Mouse (Mus musculus) limb, embryonic 12.5 days (tissue): ENCODE measurements at regions not wholly inside any gene's neighbourhood (a gene's known extent, or its start where the extent isn't known, plus 50 kb on each side); places are given as distances from the start of the nearest gene placed in this dataset.
A peak's percentile ranks its signal among the peaks of the same experiment; 100 is the strongest.

Source experiments
- ATAC-seq: fragments of 200-750 bp; cut with Nextera tagmentation; 2 replicates; pipeline ENCODE4 v1.8.0; 2017; ENCODE audit warnings: low read depth, moderate TSS enrichment; ENCODE audit not compliant: insufficient number of reproducible peaks, insufficient read depth, low FRiP score, low TSS enrichment
- H3K27ac ChIP-seq: fragments of 300-500 bp; sonication (generic); 2 replicates; pipeline ENCODE4 v1.5.1; 2016; ENCODE audit warnings: mild to moderate bottlenecking, moderate library complexity
- H3K27me3 ChIP-seq: fragments of 300-500 bp; sonication (generic); 2 replicates; pipeline ENCODE4 v1.6.1; 2016; ENCODE audit warnings: mild to moderate bottlenecking, moderate library complexity
- H3K36me3 ChIP-seq: fragments of 300-500 bp; sonication (generic); 2 replicates; pipeline ENCODE4 v1.6.1; 2016; ENCODE audit warnings: mild to moderate bottlenecking, moderate library complexity
- H3K4me1 ChIP-seq: fragments of 300-500 bp; sonication (generic); replicated peaks from 2 replicates; pipeline ENCODE4 v1.6.1; 2016
- H3K4me2 ChIP-seq: fragments of 300-500 bp; sonication (generic); 2 replicates; pipeline ENCODE4 v1.6.1; 2016; ENCODE audit warnings: mild to moderate bottlenecking, moderate library complexity
- H3K4me3 ChIP-seq: fragments of 300-500 bp; sonication (generic); replicated peaks from 2 replicates; pipeline ENCODE4 v1.5.1; 2016; ENCODE audit warnings: mild to moderate bottlenecking
- H3K9ac ChIP-seq: fragments of 300-500 bp; sonication (generic); replicated peaks from 2 replicates; pipeline ENCODE4 v1.6.1; 2016; ENCODE audit warnings: mild to moderate bottlenecking, moderate library complexity
- H3K9me3 ChIP-seq: fragments of 300-500 bp; sonication (generic); 2 replicates; pipeline ENCODE4 v1.6.1; 2016; ENCODE audit warnings: mild to moderate bottlenecking, moderate library complexity
- WGBS: fragments of 180-500 bp; shearing (Covaris S2); methylation state at CpG from one replicate; pipeline ENCODE4 v1.1.7; 2016; 5-methylcytosine and 5-hydroxymethylcytosine counted together

- Histone ChIP-seq H3K4me1 (no peaks in the 10 kb centered on the region), H3K27ac (no peak overlapping the region), H3K9ac (no peak overlapping the region), H3K4me3 (no peak overlapping the region), H3K27me3 (no peaks in the 10 kb centered on the region), H3K4me2 (no peak overlapping the region), H3K36me3 (no peaks in the 10 kb centered on the region), H3K9me3 (no peaks in the 10 kb centered on the region)
- no peak for ATAC-seq
- 85% methylated on average over 8 of the region's 8 CpGs for WGBS
Measured at GRCm38 (mm10) chr13:70134544-70134943, 332.3 kb downstream of the Med10 start.

GRCm38 (mm10) chr13:70136209-70136608 lies 334.0 kb downstream of the Med10 start:
- H3K27ac ChIP-seq, result no peak overlapping the region
- no peak for ATAC-seq
- H3K36me3 ChIP-seq, result no peaks in the 10 kb centered on the region
- H3K27me3 ChIP-seq, result no peaks in the 10 kb centered on the region
- H3K4me1 ChIP-seq, result no peaks in the 10 kb centered on the region
- WGBS, result 79% methylated on average over 1 of the region's 1 CpGs
- H3K9me3 ChIP-seq, result no peaks in the 10 kb centered on the region
- H3K4me2 ChIP-seq, result no peak overlapping the region
- no peak overlapping the region for H3K9ac ChIP-seq
- no peak overlapping the region for H3K4me3 ChIP-seq

- Histone ChIP-seq H3K4me1 (peaks cover under 1% of the 10 kb centered on the region), H3K4me3 (no peak overlapping the region), H3K4me2 (no peak overlapping the region), H3K9ac (no peak overlapping the region), H3K27ac (no peak overlapping the region), H3K9me3 (no peaks in the 10 kb centered on the region), H3K27me3 (no peaks in the 10 kb centered on the region), H3K36me3 (no peaks in the 10 kb centered on the region)
- no peak for ATAC-seq
- 74% methylated on average over 4 of the region's 4 CpGs for WGBS
Measured at GRCm38 (mm10) chr13:70144461-70144860, 342.3 kb downstream of the Med10 start.

- Histone ChIP-seq H3K36me3 (no peaks in the 10 kb centered on the region), H3K9ac (no peak overlapping the region), H3K27me3 (no peaks in the 10 kb centered on the region), H3K4me3 (no peak overlapping the region), H3K9me3 (no peaks in the 10 kb centered on the region), H3K4me2 (no peak overlapping the region), H3K4me1 (peaks cover 10% of the 10 kb centered on the region), H3K27ac (no peak overlapping the region)
- WGBS, result 72% methylated on average over 6 of the region's 6 CpGs
- ATAC-seq, result no peak
Measured at GRCm38 (mm10) chr13:70145466-70145865, 343.3 kb downstream of the Med10 start.

- Histone ChIP-seq H3K27me3 (no peaks in the 10 kb centered on the region), H3K36me3 (no peaks in the 10 kb centered on the region), H3K4me2 (peak overlapping the region; percentile 20; the same call in 1 of the 2 replicates), H3K9me3 (no peaks in the 10 kb centered on the region), H3K4me1 (peaks cover 12% of the 10 kb centered on the region), H3K27ac (no peak overlapping the region), H3K9ac (no peak overlapping the region), H3K4me3 (no peak overlapping the region)
- 34% methylated on average over 8 of the region's 8 CpGs for WGBS
- no peak for ATAC-seq
Measured at GRCm38 (mm10) chr13:70149041-70149898, 347.1 kb downstream of the Med10 start.

GRCm38 (mm10) chr13:70149899-70150184 lies 347.6 kb downstream of the Med10 start:
- H3K27ac ChIP-seq, result no peak overlapping the region
- peaks cover 12% of the 10 kb centered on the region for H3K4me1 ChIP-seq
- no peaks in the 10 kb centered on the region for H3K27me3 ChIP-seq
- peak overlapping the region; percentile 20 for H3K4me2 ChIP-seq
- ATAC-seq, result no peak
- no peaks in the 10 kb centered on the region for H3K36me3 ChIP-seq
- 23% methylated on average over 10 of the region's 10 CpGs for WGBS
- no peak overlapping the region for H3K9ac ChIP-seq
- H3K4me3 ChIP-seq, result no peak overlapping the region
- no peaks in the 10 kb centered on the region for H3K9me3 ChIP-seq

GRCm38 (mm10) chr13:70153062-70153461 lies 350.9 kb downstream of the Med10 start:
- ATAC-seq, result no peak
- Histone ChIP-seq H3K9me3 (no peaks in the 10 kb centered on the region), H3K27ac (no peak overlapping the region), H3K4me1 (peaks cover 12% of the 10 kb centered on the region), H3K9ac (no peak overlapping the region), H3K36me3 (no peaks in the 10 kb centered on the region), H3K27me3 (no peaks in the 10 kb centered on the region), H3K4me2 (no peak overlapping the region), H3K4me3 (no peak overlapping the region)
- 84% methylated on average over 8 of the region's 8 CpGs for WGBS

- WGBS, result 70% methylated on average over 5 of the region's 5 CpGs
- H3K4me2 ChIP-seq, result no peak overlapping the region
- no peak overlapping the region for H3K4me3 ChIP-seq
- no peaks in the 10 kb centered on the region for H3K36me3 ChIP-seq
- H3K9ac ChIP-seq, result no peak overlapping the region
- no peaks in the 10 kb centered on the region for H3K9me3 ChIP-seq
- 0 out of 2 replicates have a peak, but pooled peaks cover 7% of the 10 kb centered on the region for H3K4me1 ChIP-seq
- no peak overlapping the region for H3K27ac ChIP-seq
- ATAC-seq, result no peak
- no peaks in the 10 kb centered on the region for H3K27me3 ChIP-seq
Measured at GRCm38 (mm10) chr13:70155596-70155995, 353.4 kb downstream of the Med10 start.

GRCm38 (mm10) chr13:70156975-70157588 lies 354.9 kb downstream of the Med10 start:
- Histone ChIP-seq H3K27ac (no peak overlapping the region), H3K9me3 (no peaks in the 10 kb centered on the region), H3K36me3 (no peaks in the 10 kb centered on the region), H3K4me2 (no peak overlapping the region), H3K9ac (no peak overlapping the region), H3K27me3 (no peaks in the 10 kb centered on the region), H3K4me1 (0 out of 2 replicates have a peak, but pooled peaks cover 9% of the 10 kb centered on the region), H3K4me3 (no peak overlapping the region)
- ATAC-seq, result no peak
- 91% methylated on average over 8 of the region's 8 CpGs for WGBS

- Histone ChIP-seq H3K4me3 (no peak overlapping the region), H3K9ac (no peak overlapping the region), H3K4me1 (0 out of 2 replicates have a peak, but pooled peaks cover 9% of the 10 kb centered on the region), H3K27me3 (no peaks in the 10 kb centered on the region), H3K9me3 (no peaks in the 10 kb centered on the region), H3K27ac (no peak overlapping the region), H3K36me3 (no peaks in the 10 kb centered on the region), H3K4me2 (no peak overlapping the region)
- 95% methylated on average over 3 of the region's 3 CpGs for WGBS
- no peak for ATAC-seq
Measured at GRCm38 (mm10) chr13:70159065-70159464, 356.9 kb downstream of the Med10 start.

- Histone ChIP-seq H3K4me1 (0 out of 2 replicates have a peak, but pooled peaks cover 9% of the 10 kb centered on the region), H3K27me3 (no peaks in the 10 kb centered on the region), H3K27ac (no peak overlapping the region), H3K9me3 (no peaks in the 10 kb centered on the region), H3K9ac (no peak overlapping the region), H3K4me2 (no peak overlapping the region), H3K4me3 (no peak overlapping the region), H3K36me3 (no peaks in the 10 kb centered on the region)
- WGBS, result 65% methylated on average over 6 of the region's 6 CpGs
- ATAC-seq, result no peak
Measured at GRCm38 (mm10) chr13:70159604-70160003, 357.4 kb downstream of the Med10 start.
